Mouse (Mus musculus) intestine, postnatal 0 days (tissue): Measurements from ENCODE around the gene E2f8. TPM values are rescaled to one million over a fixed set of nuclear protein-coding genes. Genes with fewer than 3 reads are reported as not detected.
A peak's percentile ranks its signal among the peaks of the same experiment; 100 is the strongest.

ENCODE experiments used
- ATAC-seq: fragments of 200-750 bp; cut with Nextera tagmentation; 2 replicates; pipeline ENCODE4 v1.8.0; 2017; ENCODE audit warnings: mild to moderate bottlenecking, moderate TSS enrichment, moderate library complexity
- H3K27ac ChIP-seq: fragments of 300-500 bp; sonication (generic); 2 replicates; pipeline ENCODE4 v1.5.1; 2014; ENCODE audit warnings: mild to moderate bottlenecking, low read depth, low read length, moderate library complexity
- H3K27me3 ChIP-seq: fragments of 300-500 bp; sonication (generic); replicated peaks from 2 replicates; pipeline ENCODE4 v1.6.1; 2014; ENCODE audit warnings: low read length, mixed read lengths; ENCODE audit not compliant: control insufficient read depth, insufficient read depth
- H3K36me3 ChIP-seq: fragments of 300-500 bp; sonication (generic); 2 replicates; pipeline ENCODE4 v1.6.1; 2014; ENCODE audit warnings: mild to moderate bottlenecking, moderate library complexity; ENCODE audit not compliant: control insufficient read depth, insufficient read depth
- H3K4me1 ChIP-seq: fragments of 300-500 bp; sonication (generic); replicated peaks from 2 replicates; pipeline ENCODE4 v1.6.1; 2014; ENCODE audit warnings: antibody characterized with exemption, low read length, mixed read lengths; ENCODE audit not compliant: control insufficient read depth, insufficient read depth
- H3K4me2 ChIP-seq: fragments of 300-500 bp; sonication (generic); replicated peaks from 2 replicates; pipeline ENCODE4 v1.6.1; 2014; ENCODE audit warnings: low read depth, mild to moderate bottlenecking, moderate library complexity
- H3K4me3 ChIP-seq: fragments of 300-500 bp; sonication (generic); 2 replicates; pipeline ENCODE4 v1.5.1; 2014; ENCODE audit warnings: low read depth, low read length
- H3K9ac ChIP-seq: fragments of 300-500 bp; sonication (generic); 2 replicates; pipeline ENCODE4 v1.6.1; 2014; ENCODE audit warnings: mild to moderate bottlenecking, low read depth, low read length
- H3K9me3 ChIP-seq: fragments of 300-500 bp; sonication (generic); 2 replicates; pipeline ENCODE4 v1.6.1; 2016; ENCODE audit warnings: mixed run types; ENCODE audit not compliant: control insufficient read depth
- CTCF ChIP-seq: sonication (generic); IDR thresholded peaks from 2 replicates; pipeline ENCODE4 v1.5.1; 2016; ENCODE audit warnings: low read depth, mild to moderate bottlenecking, control low read depth, antibody characterized with exemption, moderate library complexity
- WGBS: fragments of 180-500 bp; shearing (Covaris S2); extraction: QIAGEN DNeasy Blood & Tissue Kit; methylation state at CpG from one replicate; pipeline ENCODE4 v1.1.7; 2014; 5-methylcytosine and 5-hydroxymethylcytosine counted together
- polyA plus RNA-seq: library from polyadenylated mRNA; unstranded; fragments of >200 nt; fragmentation: Nextera tagmentation; extraction: Ambion mirVana; gene quantifications from 2 replicates; pipeline ENCODE4 v1.2.1, GENCODE M21; 2015

E2f8 gene
- polyA plus RNA-seq, 1 experiment from 2014 or later = 18.1 TPM

GRCm38 (mm10) chr7:48843541-48843940 is 37.9 kb downstream of the E2f8 start:
- TF ChIP-seq CTCF = no peak
- H3K4me3 ChIP-seq = no peak overlapping the region
- WGBS = 79% methylated on average over 5 of the region's 5 CpGs
- peak; percentile 44; the same call in 1 of the 2 replicates for ATAC-seq
- no peaks in the 10 kb centered on the region for H3K27me3 ChIP-seq
- H3K9me3 ChIP-seq = no peaks in the 10 kb centered on the region
- no peak overlapping the region for H3K9ac ChIP-seq
- H3K4me1 ChIP-seq = peaks cover 4% of the 10 kb centered on the region; the same call in 1 of the 2 replicates
- H3K27ac ChIP-seq = no peak overlapping the region
- H3K4me2 ChIP-seq = no peak overlapping the region
- H3K36me3 ChIP-seq = no peaks in the 10 kb centered on the region

- no peaks in the 10 kb centered on the region for H3K27me3 ChIP-seq
- no peak overlapping the region for H3K27ac ChIP-seq
- no peak overlapping the region for H3K4me3 ChIP-seq
- no peak for ATAC-seq
- 61% methylated on average over 3 of the region's 3 CpGs for WGBS
- no peak overlapping the region for H3K9ac ChIP-seq
- no peak for TF ChIP-seq CTCF
- H3K9me3 ChIP-seq = no peaks in the 10 kb centered on the region
- peaks cover 4% of the 10 kb centered on the region; the same call in 1 of the 2 replicates for H3K4me1 ChIP-seq
- H3K36me3 ChIP-seq = no peaks in the 10 kb centered on the region
- no peak overlapping the region for H3K4me2 ChIP-seq
These were observed 39.0 kb downstream of the E2f8 start for GRCm38 (mm10) chr7:48842353-48842752.

- H3K36me3 ChIP-seq = no peaks in the 10 kb centered on the region
- H3K9me3 ChIP-seq = no peaks in the 10 kb centered on the region
- ATAC-seq = no peak
- peaks cover 4% of the 10 kb centered on the region; the same call in 1 of the 2 replicates for H3K4me1 ChIP-seq
- H3K27ac ChIP-seq = no peak overlapping the region
- 71% methylated on average over 4 of the region's 4 CpGs for WGBS
- H3K9ac ChIP-seq = no peak overlapping the region
- no peak overlapping the region for H3K4me2 ChIP-seq
- no peaks in the 10 kb centered on the region for H3K27me3 ChIP-seq
- H3K4me3 ChIP-seq = no peak overlapping the region
- TF ChIP-seq CTCF = no peak
These were observed 39.9 kb downstream of the E2f8 start for GRCm38 (mm10) chr7:48841538-48841937.

GRCm38 (mm10) chr7:48840545-48840944 is 40.9 kb downstream of the E2f8 start:
- no peak for TF ChIP-seq CTCF
- H3K9me3 ChIP-seq = no peaks in the 10 kb centered on the region
- whole genome bisulfite sequencing = 56% methylated on average over 2 of the region's 2 CpGs

DNA sequence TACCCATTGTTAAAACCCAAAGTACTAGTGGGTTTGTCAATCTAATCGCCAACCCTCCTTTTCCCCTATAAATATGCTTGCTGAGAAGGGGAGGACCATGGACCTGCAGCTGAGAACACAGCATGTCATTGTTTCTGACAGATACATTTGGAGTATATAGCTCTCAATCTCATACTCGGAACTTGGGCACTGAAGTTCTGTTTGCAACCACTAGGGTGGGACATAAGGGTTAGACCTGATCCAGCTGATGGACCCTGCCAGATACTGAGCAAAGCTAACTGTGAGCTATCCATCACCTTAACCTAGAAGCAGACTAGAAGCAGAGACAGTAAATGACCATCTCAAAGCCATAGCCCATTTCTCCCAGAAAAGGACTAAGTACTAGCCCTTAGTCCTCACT is 43.0 kb downstream of the E2f8 start:
- no peaks in the 10 kb centered on the region for H3K27me3 ChIP-seq

More at GRCm38 (mm10) chr7:48840545-48840944, 40.9 kb downstream of the E2f8 start:
- peaks cover 4% of the 10 kb centered on the region; the same call in 1 of the 2 replicates for H3K4me1 ChIP-seq
- no peak overlapping the region for H3K4me2 ChIP-seq
- no peak overlapping the region for H3K9ac ChIP-seq
- H3K27ac ChIP-seq = no peak overlapping the region
- H3K36me3 ChIP-seq = no peaks in the 10 kb centered on the region
- ATAC-seq = no peak
- H3K27me3 ChIP-seq = no peaks in the 10 kb centered on the region
- H3K4me3 ChIP-seq = no peak overlapping the region

GRCm38 (mm10) chr7:48836949-48837348 is 44.4 kb downstream of the E2f8 start:
- H3K4me1 ChIP-seq = no peaks in the 10 kb centered on the region
- H3K9ac ChIP-seq = no peak overlapping the region
- no peaks in the 10 kb centered on the region for H3K27me3 ChIP-seq
- H3K36me3 ChIP-seq = no peaks in the 10 kb centered on the region
- no peak overlapping the region for H3K4me2 ChIP-seq
- no peak overlapping the region for H3K4me3 ChIP-seq
- WGBS = 69% methylated on average over 6 of the region's 6 CpGs
- H3K9me3 ChIP-seq = no peaks in the 10 kb centered on the region
- ATAC-seq = no peak
- no peak for TF ChIP-seq CTCF
- H3K27ac ChIP-seq = no peak overlapping the region

More for the DNA sequence above, 43.0 kb downstream of the E2f8 start:
- TF ChIP-seq CTCF = peak; percentile 48; the same call in 1 of the 2 replicates
- H3K4me1 ChIP-seq = no peaks in the 10 kb centered on the region
- H3K9me3 ChIP-seq = no peaks in the 10 kb centered on the region
- H3K27ac ChIP-seq = no peak overlapping the region
- WGBS = 56% methylated on average over 2 of the region's 2 CpGs
- ATAC-seq = no peak
- no peak overlapping the region for H3K9ac ChIP-seq
- H3K4me2 ChIP-seq = no peak overlapping the region
- no peak overlapping the region for H3K4me3 ChIP-seq
- H3K36me3 ChIP-seq = no peaks in the 10 kb centered on the region
